In genomic region chr13:92844586-92845221, GRCm38 (mm10) we compare ENCODE assay signal across 8 mouse cellular contexts. TPM values are rescaled to one million over a fixed set of nuclear protein-coding genes. Genes with fewer than 3 reads are reported as not detected.
A peak's percentile ranks its signal among the peaks of the same experiment; 100 is the strongest.
DNase-seq lines count a peak whose midpoint lies in the region; ATAC-seq and TF ChIP-seq lines count a peak whose summit lies in the region.

Mtx3 (plus strand) TSS chr13:92844760.

- H3K4me3 ChIP-seq in ES-E14 (ENCODE audit: insufficient read depth in 1 of 2, low read depth in 1 of 2, low read length in 2 of 2, poor library complexity in 1 of 2, severe bottlenecking in 1 of 2), result peak within 1 kb of the TSS; percentile 89 to 92
- H3K4me3 ChIP-seq in forebrain, embryonic 16.5 days (replicated peaks; ENCODE audit: low read length), result peak within 1 kb of the TSS; percentile 69
- H3K4me3 ChIP-seq in layer of hippocampus, adult 2 months, result peak within 1 kb of the TSS; percentile 88
- H3K4me3 ChIP-seq in lung, adult 2 months (replicated peaks; ENCODE audit: extremely low read depth, low read depth, low read length), result peak within 1 kb of the TSS; percentile 81
- peak within 1 kb of the TSS; percentile 94 for H3K4me3 ChIP-seq in neural tube, embryonic 15.5 days (replicated peaks)

- H3K4me2 ChIP-seq in forebrain, embryonic 16.5 days (ENCODE audit: low read length), result peak within 1 kb of the TSS; percentile 79
- H3K4me2 ChIP-seq in neural tube, embryonic 15.5 days, result peak within 1 kb of the TSS; percentile 76

- H3K27me3 ChIP-seq in forebrain, embryonic 16.5 days (replicated peaks; ENCODE audit: control insufficient read depth, insufficient read depth, low read length), result 0 out of 2 replicates have a peak, but pooled peaks cover 3% of the 10 kb centered on the region
- no peaks in the 10 kb centered on the region for H3K27me3 ChIP-seq in neural tube, embryonic 15.5 days (replicated peaks)

- peak; percentile 29; the same call in 1 of the 2 replicates for TF ChIP-seq POLR2A in lung, adult 2 months (IDR thresholded peaks at IDR 0.05; ENCODE audit: borderline replicate concordance, extremely low read depth, low read depth, low read length)

- H3K4me1 ChIP-seq in ES-E14 (ENCODE audit: control insufficient read depth in 2 of 2, insufficient read depth in 2 of 2, low read length in 2 of 2, poor library complexity in 1 of 2), result no peaks in the 10 kb centered on the region; a peak in 1 of 4 replicates
- peaks cover 3% of the 10 kb centered on the region; the same call in 1 of the 2 replicates for H3K4me1 ChIP-seq in forebrain, embryonic 16.5 days (replicated peaks; ENCODE audit: control insufficient read depth, insufficient read depth, low read length)
- no peaks in the 10 kb centered on the region for H3K4me1 ChIP-seq in lung, adult 2 months (ENCODE audit: control insufficient read depth, insufficient read depth, low read length)
- H3K4me1 ChIP-seq in neural tube, embryonic 15.5 days, result peaks cover 7% of the 10 kb centered on the region

- peaks cover 7% of the 10 kb centered on the region for H3K36me3 ChIP-seq in ES-E14 (ENCODE audit: control insufficient read depth, insufficient read depth, low read length, poor library complexity, severe bottlenecking)
- H3K36me3 ChIP-seq in forebrain, embryonic 16.5 days (ENCODE audit: control insufficient read depth, insufficient read depth), result peaks cover 10% of the 10 kb centered on the region
- H3K36me3 ChIP-seq in neural tube, embryonic 15.5 days, result peaks cover 22% of the 10 kb centered on the region

- peak within 1 kb of the TSS; percentile 92 for H3K9ac ChIP-seq in ES-E14 (ENCODE audit: insufficient read depth, low read depth, low read length, poor library complexity, severe bottlenecking)
- H3K9ac ChIP-seq in forebrain, embryonic 16.5 days (replicated peaks; ENCODE audit: low read depth, low read length), result peak within 1 kb of the TSS; percentile 79
- H3K9ac ChIP-seq in neural tube, embryonic 15.5 days (replicated peaks), result peak within 1 kb of the TSS; percentile 83

- peak; percentile 76 for DNase-seq in ES-E14 (ENCODE audit: low read depth, low spot score)
- peak; percentile 85 for DNase-seq in cerebellum, adult 11-12 months
- DNase-seq in heart, postnatal 36 days, result peak; percentile 82 to 84
- DNase-seq in layer of hippocampus, adult 2 months (ENCODE audit: low spot score in 2 of 2), result peak; percentile 77 to 83
- peak; percentile 79 for DNase-seq in lung, adult 2 months
- DNase-seq in testis, postnatal 10 days (ENCODE audit: low spot score), result peak; percentile 94

- H3K27ac ChIP-seq in ES-E14 (ENCODE audit: insufficient read depth, low read depth, low read length, poor library complexity, severe bottlenecking), result no peak within 1 kb of the TSS
- peak within 1 kb of the TSS; percentile 69 for H3K27ac ChIP-seq in forebrain, embryonic 16.5 days (ENCODE audit: low read length)
- peak within 1 kb of the TSS; percentile 92 for H3K27ac ChIP-seq in layer of hippocampus, adult 2 months
- peak within 1 kb of the TSS; percentile 89 for H3K27ac ChIP-seq in neural tube, embryonic 15.5 days (replicated peaks)

- no peaks in the 10 kb centered on the region for H3K9me3 ChIP-seq in ES-E14 (ENCODE audit: control insufficient read depth, insufficient read depth, low read depth, low read length)
- no peaks in the 10 kb centered on the region for H3K9me3 ChIP-seq in forebrain, embryonic 16.5 days (ENCODE audit: control insufficient read depth, low read length)
- H3K9me3 ChIP-seq in neural tube, embryonic 15.5 days (replicated peaks), result no peaks in the 10 kb centered on the region

- intact Hi-C loops in heart, postnatal 36 days (cut with DNase I), result loop anchor here (2.0 to 5.0 kb wide), 3 partner anchors 16 to 398 kb away; no protein-coding TSS in a partner anchor

- WGBS in forebrain, embryonic 16.5 days, result 2% methylated on average over 40 of the region's 40 CpGs
- 2% methylated on average over 40 of the region's 40 CpGs for WGBS in lung, adult 2 months
- 2% methylated on average over 40 of the region's 40 CpGs for WGBS in neural tube, embryonic 15.5 days

- in situ Hi-C loops in ES-E14 (cut with MboI; ENCODE audit: low sequenced_read_pairs in 2 of 2, unreplicated experiment in 2 of 2), result no loop called here

- TF ChIP-seq CTCF in layer of hippocampus, adult 2 months (conservative IDR thresholded peaks at IDR 0.05), result peak; percentile 21; the same call in 1 of the 2 replicates
- TF ChIP-seq CTCF in lung, adult 2 months (IDR thresholded peaks at IDR 0.05; ENCODE audit: insufficient read depth, low read length), result no peak

- peak; percentile 99 for ATAC-seq in forebrain, embryonic 16.5 days
- peak; percentile 100 for ATAC-seq in neural tube, embryonic 15.5 days (ENCODE audit: low FRiP score)

TF ChIP-seq in ES-E14, 5 proteins besides CTCF, POLR2A, EP300 and RAD21:
- no peak for TF ChIP-seq ZNF384 (IDR thresholded peaks at IDR 0.05; ENCODE audit: low read depth, low read length)
- TF ChIP-seq ZC3H11A (IDR thresholded peaks at IDR 0.05; ENCODE audit: borderline replicate concordance, low read depth, low read length), result no peak
- no peak for TF ChIP-seq MAFK (IDR thresholded peaks at IDR 0.05; ENCODE audit: insufficient read depth, low read depth, low read length)
- peak; percentile 67; the same call in 1 of the 2 replicates for TF ChIP-seq HCFC1 (IDR thresholded peaks at IDR 0.05; ENCODE audit: borderline replicate concordance, insufficient read depth, low read length)
- peak; percentile 64; the same call in 1 of the 2 replicates for TF ChIP-seq CHD2 (IDR thresholded peaks at IDR 0.05; ENCODE audit: low read depth, low read length)

RNA-seq across cellular contexts. Expression of gene Mtx3, which starts in this region (rescaled TPM):
- total RNA-seq in ES-E14 (2012; rRNA removed), result 8.1 and 8.4 TPM in 2 replicates
- 4.5 and 5.0 TPM in 2 replicates for polyA plus RNA-seq in forebrain, embryonic 16.5 days (2015; fragmentation: Nextera tagmentation; extraction: Ambion mirVana)
- total RNA-seq in heart, postnatal 36 days (2021), result 1 to 10 TPM; 4.4 to 5.9 TPM
- total RNA-seq in layer of hippocampus, adult 2 months (2021), result 10 to 100 TPM; 30.2 to 34.4 TPM
- polyA plus RNA-seq in lung, adult 2 months (2012; rRNA removed), result 3.8 and 6.5 TPM in 2 replicates
- 4.0 and 4.2 TPM in 2 replicates for polyA plus RNA-seq in neural tube, embryonic 15.5 days (2015; fragmentation: Nextera tagmentation; extraction: Ambion mirVana)
